Mouse (Mus musculus): ENCODE data around the gene Reep3.
A peak's percentile ranks its signal among the peaks of the same experiment; 100 is the strongest.

The Reep3 gene

DNA sequence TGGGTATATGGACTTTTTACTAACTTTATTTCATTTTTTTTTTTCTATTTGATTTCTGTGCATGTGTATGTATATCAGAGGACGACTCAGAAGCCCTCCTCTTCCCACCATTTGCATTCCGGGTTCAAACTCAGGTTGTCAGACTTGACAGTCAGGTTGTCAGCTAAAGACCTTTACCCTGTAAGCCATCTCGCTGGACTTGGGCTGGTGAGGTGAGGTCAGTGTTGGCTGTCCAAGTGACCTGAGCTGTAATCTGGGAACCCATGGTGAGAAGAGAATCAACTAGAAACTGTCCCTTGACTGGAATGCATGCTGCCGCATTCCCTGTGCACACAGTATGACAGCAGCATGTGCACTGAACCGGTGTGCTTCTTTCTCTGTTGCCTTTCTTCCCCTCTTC lies 12.9 kb upstream of the Reep3 start:
- DNase-seq (ENCODE audit: low read depth) = no peak

- DNase-seq (ENCODE audit: low read depth) = no peak
These were observed 11.4 kb upstream of the Reep3 start for GRCm38 (mm10) chr10:67108096-67108495.

DNA sequence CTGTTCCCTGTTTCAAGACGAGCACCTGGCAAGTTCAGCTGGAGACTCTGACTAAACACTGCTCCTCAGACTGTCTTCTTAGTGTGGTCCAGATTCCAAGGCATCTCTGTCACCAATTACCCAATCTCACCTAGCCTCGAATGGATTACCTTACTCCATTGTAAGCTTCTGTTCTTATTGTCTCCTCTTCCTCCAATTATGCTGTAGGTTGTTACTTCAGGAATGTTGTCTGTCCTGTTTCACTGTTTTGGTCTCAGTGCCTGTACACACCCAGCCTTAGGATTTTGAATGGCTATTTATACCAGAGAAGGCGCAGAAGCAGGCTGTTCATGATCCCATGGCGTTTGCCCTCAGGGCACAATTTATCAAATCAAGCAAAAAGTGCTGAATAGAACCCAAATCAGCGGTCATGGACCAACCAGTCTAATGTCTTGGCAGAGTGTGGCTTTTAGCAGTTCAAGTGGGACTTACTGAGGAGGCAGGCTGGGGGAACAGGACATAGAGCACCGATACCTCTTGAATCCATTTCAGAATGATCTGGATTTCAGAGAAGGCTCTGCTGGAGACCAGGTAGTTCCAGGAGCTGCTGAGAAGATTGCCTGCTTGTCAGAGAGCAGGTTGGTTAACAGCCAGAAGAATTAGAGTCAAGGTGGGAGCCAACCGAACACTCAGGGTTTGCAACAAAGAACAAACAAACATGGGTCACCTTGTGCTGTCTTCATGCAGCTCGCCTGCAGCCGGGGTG lies 10.4 kb upstream of the Reep3 start:
- DNase-seq (ENCODE audit: low read depth) = no peak

- DNase-seq (ENCODE audit: low read depth) = no peak
These were observed 9.7 kb upstream of the Reep3 start for GRCm38 (mm10) chr10:67106400-67106799.

DNA sequence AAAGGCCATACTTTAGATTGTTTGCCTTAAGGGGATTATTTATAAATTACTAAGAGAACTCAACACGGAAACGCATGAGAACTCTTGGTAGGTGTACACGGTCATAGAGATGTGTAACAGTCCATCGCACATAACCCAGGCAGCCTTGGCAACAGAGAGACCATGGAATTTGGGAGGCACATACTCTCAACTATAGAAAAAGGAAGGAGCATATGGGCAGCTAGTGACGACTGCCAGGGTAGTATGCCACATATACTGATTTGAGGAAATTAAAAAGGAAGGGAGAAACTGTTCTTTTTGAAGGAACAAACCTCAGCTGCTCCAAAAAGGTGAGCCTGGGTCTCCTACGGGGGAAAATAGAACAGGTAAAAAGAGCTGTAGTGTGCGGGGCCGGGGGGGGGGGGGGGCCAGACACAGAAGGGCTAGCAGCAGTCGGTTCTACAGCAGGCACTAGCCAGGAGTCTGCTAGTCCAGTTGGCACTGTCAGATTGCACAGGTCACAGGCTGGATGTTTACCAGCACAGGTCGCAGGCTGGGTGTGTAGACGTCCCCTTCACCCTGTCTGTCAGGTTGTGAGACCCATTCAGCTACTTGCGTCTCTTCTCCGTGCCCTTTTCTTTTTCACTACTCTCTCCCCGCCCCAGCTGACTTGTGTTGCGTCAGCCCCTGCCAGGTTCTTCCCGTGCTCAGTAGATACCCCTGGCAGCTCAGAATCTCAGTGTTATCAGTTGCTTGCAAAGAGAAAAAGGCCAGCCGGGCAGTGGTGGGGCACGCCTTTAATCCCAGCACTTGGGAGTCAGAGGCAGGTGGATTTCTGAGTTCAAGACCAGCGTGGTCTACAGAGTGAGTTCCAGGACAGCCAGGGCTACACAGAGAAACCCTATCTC lies 8.8 kb upstream of the Reep3 start:
- no peak for DNase-seq (ENCODE audit: low read depth)

DNA sequence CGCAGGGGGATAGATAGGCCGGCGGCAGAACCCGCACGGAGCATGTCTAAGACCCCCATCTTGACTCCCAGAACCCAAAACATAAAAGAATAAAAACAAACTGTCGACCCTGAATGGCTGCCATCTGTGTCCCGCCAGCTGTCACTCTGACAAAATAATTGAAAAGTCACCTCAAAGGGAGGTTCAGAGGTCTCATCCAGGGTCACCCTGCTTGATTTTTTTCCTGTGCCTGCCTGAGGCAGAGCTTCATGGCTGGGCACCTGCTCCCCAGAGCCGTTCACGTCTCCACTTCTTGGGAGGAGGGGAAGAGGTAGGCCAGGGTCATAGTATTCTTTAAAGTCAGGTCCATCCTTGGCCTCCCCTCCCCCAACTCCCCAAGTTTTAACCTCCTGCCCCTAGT lies 7.8 kb upstream of the Reep3 start:
- no peak for DNase-seq (ENCODE audit: low read depth)

- no peak for DNase-seq (ENCODE audit: low read depth)
These were observed 4.1 kb upstream of the Reep3 start for GRCm38 (mm10) chr10:67100831-67101251.

DNA sequence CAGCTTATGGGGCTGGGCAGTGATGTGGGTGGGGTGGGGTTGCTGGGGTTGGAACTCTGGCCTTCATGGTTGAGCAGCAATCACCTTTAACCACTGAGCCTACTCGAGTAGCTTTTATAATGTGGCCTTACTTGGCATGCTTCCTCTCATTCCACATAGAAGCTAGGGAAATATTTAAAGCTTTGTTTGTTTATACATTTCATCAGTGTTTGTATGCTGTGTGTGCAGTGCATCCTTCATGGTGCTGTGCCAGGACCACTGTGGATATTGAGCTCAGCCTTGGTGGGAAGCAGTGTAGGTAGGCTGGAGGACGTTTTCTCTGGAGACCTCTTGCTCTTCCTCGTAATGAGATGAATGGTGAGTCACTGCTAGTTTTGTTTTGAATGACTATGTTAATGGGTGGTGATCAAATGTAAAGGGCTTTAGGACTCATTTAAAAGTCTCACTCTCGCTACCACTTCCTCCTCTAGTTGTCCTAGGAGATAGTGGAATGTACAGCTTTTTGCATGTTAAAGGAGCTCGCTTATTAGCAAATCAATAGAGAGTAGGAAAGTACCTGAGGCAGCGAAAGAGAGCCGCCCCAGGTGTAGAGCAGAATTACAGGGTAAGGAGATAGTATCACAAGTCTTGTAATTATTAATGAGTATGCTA lies 3.4 kb upstream of the Reep3 start:
- DNase-seq (ENCODE audit: low read depth) = no peak

DNA sequence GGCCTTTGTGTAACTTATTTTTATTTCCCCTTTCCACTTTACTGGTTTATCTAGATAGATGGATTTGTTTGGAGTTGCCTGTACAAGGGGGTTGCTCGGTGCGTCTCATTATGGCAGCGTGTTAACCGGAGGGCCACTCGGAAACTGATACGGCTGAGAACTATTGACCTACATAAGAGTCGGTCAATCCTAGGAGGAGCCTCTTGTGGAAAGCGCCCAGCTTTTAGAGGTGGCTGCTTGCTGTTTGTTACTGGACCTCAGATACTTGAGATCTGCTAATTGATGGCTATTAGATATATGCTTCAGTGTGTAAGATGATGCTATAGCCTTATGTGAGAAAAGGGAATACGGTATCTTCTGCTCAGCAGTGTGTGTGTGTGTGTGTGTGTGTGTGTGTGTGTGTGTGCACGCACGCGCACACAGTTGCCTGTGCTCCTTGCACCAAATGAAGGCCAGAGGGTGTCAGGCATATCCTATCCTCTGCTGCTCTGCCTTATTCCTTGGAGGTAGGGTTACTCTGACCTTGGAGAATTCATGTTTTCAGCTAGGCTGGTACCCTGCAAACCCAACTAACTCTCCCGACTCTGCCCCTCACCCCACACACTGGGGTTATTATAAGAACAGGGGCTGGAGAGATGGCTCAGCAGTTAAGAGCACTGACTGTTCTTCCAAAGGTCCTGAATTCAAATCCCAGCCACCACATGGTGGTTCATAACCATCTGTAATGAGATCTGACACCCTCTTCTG lies 2.6 kb upstream of the Reep3 start:
- no peak for DNase-seq (ENCODE audit: low read depth)

GRCm38 (mm10) chr10:67098408-67099050 lies 1.8 kb upstream of the Reep3 start:
- DNase-seq (ENCODE audit: low read depth) = peak; percentile 70

DNA sequence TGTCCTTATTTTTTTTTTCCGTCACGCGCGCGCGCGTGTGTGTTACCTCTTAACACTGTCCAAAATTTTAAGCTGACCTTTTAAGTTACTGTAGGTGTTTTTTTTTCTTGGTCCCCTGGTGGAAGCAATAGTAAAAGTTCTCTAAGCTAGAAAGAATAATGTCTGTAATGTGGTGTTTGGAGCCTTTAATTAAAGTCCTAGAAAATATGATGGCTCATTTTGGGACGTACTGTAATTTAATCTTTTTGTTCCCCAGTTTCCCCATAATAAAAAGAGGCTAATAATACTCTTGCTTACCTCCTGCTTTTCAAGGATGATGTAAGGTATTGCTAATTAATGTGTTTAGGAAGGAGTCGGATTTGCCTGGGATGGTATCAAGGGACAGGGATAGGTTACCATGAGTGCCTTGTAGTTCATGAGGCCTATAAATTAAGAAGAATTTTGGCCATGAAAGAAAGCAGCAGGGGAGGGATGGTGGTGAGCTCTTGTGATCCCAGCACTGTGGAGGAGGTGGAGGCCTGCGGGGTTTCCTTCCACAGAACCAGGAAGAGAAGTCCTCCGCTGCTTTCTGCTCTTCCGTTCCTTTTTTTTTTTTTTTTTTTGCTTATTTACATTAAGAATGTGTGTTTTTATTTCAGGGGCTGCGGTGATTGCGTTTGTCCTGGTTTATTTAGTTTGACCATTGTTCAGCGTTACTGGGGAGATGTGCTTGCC lies 849 bp upstream of the Reep3 start:
- no peak for DNase-seq (ENCODE audit: low read depth)

GRCm38 (mm10) chr10:67095798-67096620 lies 736 bp downstream of the Reep3 start, which contains the start of gene Jmjd1c:
Gene Jmjd1c (plus strand): TSS chr10:67096125.
- no peak for DNase-seq (ENCODE audit: low read depth)

DNA sequence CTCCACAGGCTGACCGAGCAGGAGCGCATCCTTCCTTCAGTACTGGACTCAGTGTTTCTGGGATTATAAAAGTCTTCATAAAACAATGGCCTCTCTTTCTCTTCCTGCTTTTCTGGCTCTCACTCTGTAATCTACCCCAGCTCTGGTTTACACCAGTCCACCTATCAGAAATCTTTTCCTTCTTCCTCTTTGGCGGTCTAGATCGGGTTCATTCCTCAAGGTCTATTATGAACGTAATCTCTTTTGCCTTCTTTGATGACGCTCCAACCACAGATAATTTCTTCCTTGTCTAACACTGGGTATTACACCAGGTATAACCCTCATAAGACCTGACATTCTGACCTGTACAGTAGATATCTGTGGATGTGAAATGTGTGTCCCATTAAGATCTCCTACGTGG lies 1.8 kb downstream of the Reep3 start:
- DNase-seq (ENCODE audit: low read depth) = no peak

GRCm38 (mm10) chr10:67090611-67091010 lies 6.1 kb downstream of the Reep3 start:
- DNase-seq (ENCODE audit: low read depth) = no peak

DNA sequence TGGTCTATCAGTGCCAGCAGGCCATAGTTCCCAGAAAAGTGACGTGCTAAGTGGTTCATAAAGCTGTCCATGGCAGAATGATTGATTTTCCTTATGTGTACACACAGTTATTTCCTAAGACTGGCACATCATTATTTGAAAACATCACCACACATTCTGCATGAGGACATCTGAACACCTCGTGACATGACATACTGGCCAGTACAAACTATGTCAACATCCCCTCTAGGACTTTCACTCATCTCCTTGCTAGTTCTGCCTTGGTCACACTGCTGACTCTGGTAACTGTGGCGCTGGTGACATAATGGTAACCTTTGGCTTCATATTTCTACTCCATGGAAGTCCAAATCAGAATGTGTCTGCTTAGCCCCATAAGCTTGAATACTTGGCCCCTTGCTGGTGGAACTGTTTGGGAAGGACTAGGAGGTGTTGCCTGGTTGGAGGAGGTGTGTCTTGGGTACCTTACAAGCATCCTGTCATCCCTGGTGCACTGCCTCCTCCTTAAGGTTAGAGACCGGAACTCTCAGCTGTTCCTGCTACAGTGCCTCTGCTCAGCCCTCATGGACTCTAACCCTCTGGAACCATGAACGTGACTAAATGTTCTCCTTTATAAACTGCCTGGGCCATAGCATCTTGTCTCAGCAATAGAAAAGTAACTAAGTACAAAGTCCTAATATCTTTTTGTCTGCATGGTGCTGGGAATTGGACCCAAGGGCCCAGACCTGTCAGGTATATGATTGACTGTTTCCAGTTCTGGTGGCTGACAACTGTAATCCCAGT lies 9.1 kb downstream of the Reep3 start:
- DNase-seq (ENCODE audit: low read depth) = no peak

- DNase-seq (ENCODE audit: low read depth) = no peak
These were observed 10.8 kb downstream of the Reep3 start for GRCm38 (mm10) chr10:67085916-67086315.

- DNase-seq (ENCODE audit: low read depth) = no peak
These were observed 11.6 kb downstream of the Reep3 start for GRCm38 (mm10) chr10:67085124-67085523.

GRCm38 (mm10) chr10:67083446-67084166 lies 13.1 kb downstream of the Reep3 start:
- no peak for DNase-seq (ENCODE audit: low read depth)
